In the genomic region with DNA sequence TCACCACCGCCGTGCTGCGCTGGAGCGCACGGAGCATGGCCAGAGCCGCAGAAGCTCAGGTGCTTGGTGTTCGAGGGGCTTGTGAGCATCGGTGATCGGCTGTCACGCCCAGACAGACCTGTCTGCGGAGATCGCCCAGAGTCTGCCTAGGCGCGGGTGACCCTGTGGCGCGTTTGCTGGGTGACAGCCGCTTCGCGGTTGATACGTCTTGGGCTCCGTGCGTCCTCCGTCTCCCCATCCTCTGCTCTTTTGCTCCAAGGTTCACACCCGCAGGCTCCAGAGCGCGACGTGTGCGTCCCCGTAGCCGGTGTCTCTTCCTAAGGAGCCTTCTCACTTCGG, we compare ENCODE assay signal across 8 mouse cellular contexts.
DNase-seq lines count a peak whose midpoint lies in the region; ATAC-seq and TF ChIP-seq lines count a peak whose summit lies in the region.

No protein-coding gene starts in this region.

- no peaks in the 10 kb centered on the region for H3K36me3 ChIP-seq in spleen, adult 2 months (ENCODE audit: control insufficient read depth, insufficient read depth, low read length)
- H3K36me3 ChIP-seq in liver, embryonic 12.5 days: no peaks in the 10 kb centered on the region
- H3K36me3 ChIP-seq in stomach, postnatal 0 days (ENCODE audit: control insufficient read depth, insufficient read depth, low read length): no peaks in the 10 kb centered on the region

- H3K9ac ChIP-seq in liver, embryonic 12.5 days: peak overlapping the region; percentile 53; the same call in 1 of the 2 replicates
- peak overlapping the region; percentile 62 for H3K9ac ChIP-seq in stomach, postnatal 0 days (ENCODE audit: low read length)

- no peak; the same call in 1 of the 2 replicates for ATAC-seq in liver, embryonic 12.5 days
- no peak for ATAC-seq in stomach, postnatal 0 days (ENCODE audit: low FRiP score, low TSS enrichment)
- ATAC-seq in inflammation-experienced regulatory T-cells, adult 6 months: no peak

- WGBS in spleen, adult 2 months: 1% methylated on average over 31 of the region's 31 CpGs
- 1% methylated on average over 31 of the region's 31 CpGs for WGBS in liver, embryonic 12.5 days (ENCODE audit: insufficient replicate concordance)
- 1% methylated on average over 31 of the region's 31 CpGs for WGBS in stomach, postnatal 0 days

- H3K9me3 ChIP-seq in liver, embryonic 12.5 days (replicated peaks): no peaks in the 10 kb centered on the region
- no peaks in the 10 kb centered on the region for H3K9me3 ChIP-seq in stomach, postnatal 0 days (ENCODE audit: control insufficient read depth, low read length)

- TF ChIP-seq EP300 in stomach, postnatal 0 days (optimal IDR thresholded peaks at IDR 0.05): no peak

- H3K4me2 ChIP-seq in liver, embryonic 12.5 days: peak overlapping the region; percentile 83
- peak overlapping the region; percentile 90 for H3K4me2 ChIP-seq in stomach, postnatal 0 days (replicated peaks; ENCODE audit: low read depth)

- peak; percentile 24 for DNase-seq in embryo, embryonic 10 days (ENCODE audit: low spot score)
- no peak for DNase-seq in embryo, embryonic 10.5 days (ENCODE audit: low spot score)
- no peak for DNase-seq in spleen, adult 2 months (ENCODE audit: low read depth in 1 of 2, low spot score in 2 of 2)
- DNase-seq in spleen, postnatal 36 days (ENCODE audit: low spot score in 2 of 2): no peak
- no peak for DNase-seq in stomach, postnatal 0 days (ENCODE audit: low spot score)
- DNase-seq in MN1 (ENCODE audit: low spot score): no peak

- peaks cover 13% of the 10 kb centered on the region for H3K4me1 ChIP-seq in spleen, adult 2 months (ENCODE audit: control insufficient read depth, insufficient read depth, insufficient read length)
- H3K4me1 ChIP-seq in liver, embryonic 12.5 days: peaks cover 21% of the 10 kb centered on the region
- H3K4me1 ChIP-seq in stomach, postnatal 0 days (replicated peaks; ENCODE audit: control insufficient read depth, insufficient read depth): 0 out of 2 replicates have a peak, but pooled peaks cover 8% of the 10 kb centered on the region

- peak overlapping the region; percentile 64 for H3K4me3 ChIP-seq in spleen, adult 2 months (ENCODE audit: extremely low read depth, insufficient read depth, insufficient read length)
- H3K4me3 ChIP-seq in liver, embryonic 12.5 days: peak overlapping the region; percentile 57
- H3K4me3 ChIP-seq in stomach, postnatal 0 days (ENCODE audit: low read depth, low read length): peak overlapping the region; percentile 56

- TF ChIP-seq CTCF in spleen, adult 2 months (IDR thresholded peaks at IDR 0.05; ENCODE audit: extremely low read depth, insufficient read depth, insufficient read length, insufficient replicate concordance): no peak
- TF ChIP-seq CTCF in stomach, postnatal 0 days (IDR thresholded peaks at IDR 0.05; ENCODE audit: low read depth): no peak

- H3K27ac ChIP-seq in spleen, adult 2 months (ENCODE audit: insufficient read depth, low read length): no peak overlapping the region
- no peak overlapping the region for H3K27ac ChIP-seq in liver, embryonic 12.5 days
- H3K27ac ChIP-seq in stomach, postnatal 0 days (replicated peaks): peak overlapping the region; percentile 75; the same call in 1 of the 2 replicates

- TF ChIP-seq POLR2A in spleen, adult 2 months (IDR thresholded peaks at IDR 0.05; ENCODE audit: low read depth, low read length): no peak

- H3K27me3 ChIP-seq in spleen, adult 2 months (ENCODE audit: control insufficient read depth, insufficient read depth, low read length): peaks cover 3% of the 10 kb centered on the region; the same call in 1 of the 2 replicates
- peaks cover 81% of the 10 kb centered on the region for H3K27me3 ChIP-seq in liver, embryonic 12.5 days (replicated peaks)
- H3K27me3 ChIP-seq in stomach, postnatal 0 days (ENCODE audit: control insufficient read depth, insufficient read depth, low read length): no peaks in the 10 kb centered on the region
